Comparison of ENCODE assay signal across 9 mouse cellular contexts in genomic region chr1:140531285-140531908, GRCm38 (mm10).
DNase-seq lines count a peak whose midpoint lies in the region; ATAC-seq lines count a peak whose summit lies in the region.
"Had no signal": no experiment of that assay in that cellular context is flagged by ENCODE, and none has a peak within 500 bp of the region (broad histone marks: within the 10 kb centered on the region; RNA-seq: fewer than 3 reads in every experiment).

No protein-coding gene starts in this region.

- WGBS in midbrain, embryonic 16.5 days: 39% methylated on average over 4 of the region's 4 CpGs

- no peaks in the 10 kb centered on the region for H3K9me3 ChIP-seq in midbrain, embryonic 16.5 days (replicated peaks; ENCODE audit: control insufficient read depth, low read length, poor library complexity, severe bottlenecking)

- no peaks in the 10 kb centered on the region for H3K27me3 ChIP-seq in midbrain, embryonic 16.5 days (ENCODE audit: control insufficient read depth, insufficient read depth, low read depth, low read length)

- H3K4me1 ChIP-seq in midbrain, embryonic 16.5 days (ENCODE audit: control insufficient read depth, insufficient read depth, low read length): no peaks in the 10 kb centered on the region

- ATAC-seq in midbrain, embryonic 16.5 days: peak; percentile 60

- H3K27ac ChIP-seq in midbrain, embryonic 16.5 days (ENCODE audit: low read length): no peak overlapping the region

- intact Hi-C loops in gastrocnemius, postnatal 14 days (cut with DNase I; ENCODE audit: low total_unique reads): loop anchor here (5.0 kb wide), 1 partner anchor 359 kb away; no protein-coding TSS in a partner anchor

- H3K4me2 ChIP-seq in midbrain, embryonic 16.5 days (ENCODE audit: low read length): no peak overlapping the region

- DNase-seq in testis, postnatal 10 days (ENCODE audit: low spot score): peak; percentile 51
- DNase-seq in testis, postnatal 14 days (ENCODE audit: low spot score): no peak
- DNase-seq in adrenal gland, postnatal 25 days: peak; percentile 8
- peak; percentile 3 for DNase-seq in gastrocnemius, postnatal 14 days
- peak; percentile 22 to 38 for DNase-seq in left cerebral cortex, adult 18-20 months (ENCODE audit: low spot score in 2 of 2)
- no peak for DNase-seq in thymus, postnatal 4 days
- no peak for DNase-seq in spleen, postnatal 36 days (ENCODE audit: low spot score in 2 of 2)

- no peak overlapping the region for H3K9ac ChIP-seq in midbrain, embryonic 16.5 days (ENCODE audit: low read depth, low read length)

- no peak overlapping the region for H3K4me3 ChIP-seq in midbrain, embryonic 16.5 days (ENCODE audit: low read depth, low read length)
- H3K4me3 ChIP-seq: erythroblast, embryonic 14.5 days had no signal

- no peaks in the 10 kb centered on the region for H3K36me3 ChIP-seq in midbrain, embryonic 16.5 days (ENCODE audit: control insufficient read depth, insufficient read depth, low read length)

Comparison
In these comparisons a context has a peak if more than half of its experiments do, and no peak if none do; other contexts are left out.
1. DNase-seq: peak in testis, postnatal 10 days (single experiment), adrenal gland, postnatal 25 days (single experiment), gastrocnemius, postnatal 14 days (single experiment) and left cerebral cortex, adult 18-20 months (2 of 2); none in testis, postnatal 14 days (single experiment), thymus, postnatal 4 days (single experiment) and spleen, postnatal 36 days (0 of 2).